Mouse (Mus musculus): ENCODE results near the gene Hnrnpul1. TPM values are rescaled to one million over a fixed set of nuclear protein-coding genes. Genes with fewer than 3 reads are reported as not detected.

Hnrnpul1 gene
- polyA plus RNA-seq, 1 experiment from 2014 or later = 52.9 TPM

DNA sequence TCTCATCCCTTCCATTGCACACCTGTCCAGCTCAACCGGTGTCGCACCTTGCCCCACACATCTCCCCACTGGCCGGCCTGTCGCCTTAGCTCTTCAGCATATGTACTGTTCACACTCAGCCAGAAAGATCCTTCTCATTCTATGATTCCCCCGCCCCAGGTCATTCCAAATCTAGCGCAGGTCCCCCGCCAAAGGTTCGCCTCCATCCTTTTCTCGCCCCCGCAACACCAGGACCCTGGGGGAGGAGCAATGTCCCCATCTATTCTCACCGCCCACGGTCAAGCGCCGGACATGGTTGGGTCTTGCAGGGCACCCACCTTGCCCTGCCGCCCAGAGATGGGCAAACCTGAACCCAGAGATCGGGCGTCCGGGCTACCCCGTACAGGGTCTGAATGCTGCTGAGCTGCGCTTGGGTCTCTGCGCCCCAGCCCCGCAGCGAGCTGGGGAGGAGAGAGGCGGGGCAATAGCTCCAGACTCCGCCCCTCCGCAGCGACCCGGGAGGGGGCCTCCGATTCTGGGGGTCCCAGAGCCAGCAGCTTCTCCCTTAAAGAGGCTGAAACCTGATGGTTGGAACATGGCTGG lies 79.7 kb downstream of the Hnrnpul1 start, which contains the start of gene Tmem91:
Gene Tmem91 (minus strand): TSS at position 448 of the 582 bp plus-strand sequence.
- H3K27me3 ChIP-seq (ENCODE audit: control insufficient read depth, insufficient read depth, low read length) = 0 out of 2 replicates have a peak, but pooled peaks cover 6% of the 10 kb centered on the region
- H3K4me2 ChIP-seq (ENCODE audit: low read depth, low read length) = peak within 1 kb of the TSS; percentile 57

DNA sequence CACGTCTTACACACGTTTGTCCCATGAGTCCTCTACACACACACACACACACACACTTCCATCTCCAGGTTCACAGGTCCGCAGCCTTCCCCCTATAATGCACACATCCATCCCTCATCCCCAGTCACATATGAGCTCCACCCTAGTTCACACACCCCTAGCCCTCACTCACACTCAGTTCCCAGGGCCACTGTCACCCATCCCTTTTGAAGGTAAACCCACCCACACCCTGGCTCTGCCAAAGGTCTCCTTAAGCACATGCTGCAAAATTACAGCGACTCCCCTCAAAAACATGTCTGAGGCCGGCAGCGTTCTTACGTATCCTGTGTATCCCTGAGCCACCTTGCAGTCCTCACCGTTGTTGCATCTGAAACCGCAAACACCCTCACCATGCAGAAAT lies 80.3 kb downstream of the Hnrnpul1 start:
- Histone ChIP-seq H3K9ac (replicated peaks; ENCODE audit: low read depth, low read length) (peak overlapping the region; percentile 56), H3K9me3 (ENCODE audit: control insufficient read depth, low read length) (no peaks in the 10 kb centered on the region), H3K4me3 (ENCODE audit: low read depth, low read length) (peak overlapping the region; percentile 43), H3K36me3 (ENCODE audit: control insufficient read depth, insufficient read depth, low read length) (no peaks in the 10 kb centered on the region), H3K4me1 (ENCODE audit: control insufficient read depth, insufficient read depth, low read length) (0 out of 2 replicates have a peak, but pooled peaks cover 3% of the 10 kb centered on the region), H3K27ac (ENCODE audit: low read depth, low read length) (no peak overlapping the region), H3K4me2 (ENCODE audit: low read depth, low read length) (peak overlapping the region; percentile 57), H3K27me3 (ENCODE audit: control insufficient read depth, insufficient read depth, low read length) (0 out of 2 replicates have a peak, but pooled peaks cover 6% of the 10 kb centered on the region)
- 29% methylated on average over 9 of the region's 9 CpGs for WGBS
- ATAC-seq (ENCODE audit: low read depth) = no peak

More for the DNA sequence above, 79.7 kb downstream of the Hnrnpul1 start, which contains the start of gene Tmem91:
- ATAC-seq (ENCODE audit: low read depth) = peak; percentile 38; the same call in 1 of the 2 replicates
- Histone ChIP-seq H3K36me3 (ENCODE audit: control insufficient read depth, insufficient read depth, low read length) (no peaks in the 10 kb centered on the region), H3K4me3 (ENCODE audit: low read depth, low read length) (peak within 1 kb of the TSS; percentile 43), H3K27ac (ENCODE audit: low read depth, low read length) (no peak within 1 kb of the TSS), H3K9me3 (ENCODE audit: control insufficient read depth, low read length) (no peaks in the 10 kb centered on the region), H3K9ac (replicated peaks; ENCODE audit: low read depth, low read length) (peak within 1 kb of the TSS; percentile 56), H3K4me1 (ENCODE audit: control insufficient read depth, insufficient read depth, low read length) (peaks cover 3% of the 10 kb centered on the region; the same call in 1 of the 2 replicates)
- WGBS = 4% methylated on average over 29 of the region's 29 CpGs

DNA sequence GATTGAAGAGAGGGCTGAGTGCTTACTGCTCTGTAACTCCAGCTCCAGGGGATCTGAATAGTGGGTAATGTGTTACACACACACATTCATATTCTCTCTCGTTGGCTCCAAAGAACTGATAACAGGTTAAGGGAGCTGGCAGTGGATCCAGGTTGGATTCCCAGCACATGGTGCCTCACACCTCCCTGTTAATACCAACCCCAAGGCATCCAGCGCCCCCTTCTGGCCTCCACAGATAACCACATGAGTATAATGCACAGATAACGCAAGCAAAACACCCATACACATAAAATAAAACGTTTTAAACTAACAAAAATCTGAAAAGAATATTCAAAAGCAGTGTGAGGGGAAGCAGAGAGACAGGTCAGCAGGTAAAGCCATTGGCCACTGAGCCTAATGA lies 82.1 kb downstream of the Hnrnpul1 start:
- Histone ChIP-seq H3K27me3 (ENCODE audit: control insufficient read depth, insufficient read depth, low read length) (0 out of 2 replicates have a peak, but pooled peaks cover 6% of the 10 kb centered on the region), H3K9ac (replicated peaks; ENCODE audit: low read depth, low read length) (no peak overlapping the region), H3K36me3 (ENCODE audit: control insufficient read depth, insufficient read depth, low read length) (peaks cover 5% of the 10 kb centered on the region; the same call in 1 of the 2 replicates), H3K4me3 (ENCODE audit: low read depth, low read length) (no peak overlapping the region), H3K4me2 (ENCODE audit: low read depth, low read length) (no peak overlapping the region), H3K9me3 (ENCODE audit: control insufficient read depth, low read length) (no peaks in the 10 kb centered on the region), H3K4me1 (ENCODE audit: control insufficient read depth, insufficient read depth, low read length) (0 out of 2 replicates have a peak, but pooled peaks cover 3% of the 10 kb centered on the region), H3K27ac (ENCODE audit: low read depth, low read length) (no peak overlapping the region)
- no peak for ATAC-seq (ENCODE audit: low read depth)
- WGBS = 56% methylated on average over 4 of the region's 4 CpGs

DNA sequence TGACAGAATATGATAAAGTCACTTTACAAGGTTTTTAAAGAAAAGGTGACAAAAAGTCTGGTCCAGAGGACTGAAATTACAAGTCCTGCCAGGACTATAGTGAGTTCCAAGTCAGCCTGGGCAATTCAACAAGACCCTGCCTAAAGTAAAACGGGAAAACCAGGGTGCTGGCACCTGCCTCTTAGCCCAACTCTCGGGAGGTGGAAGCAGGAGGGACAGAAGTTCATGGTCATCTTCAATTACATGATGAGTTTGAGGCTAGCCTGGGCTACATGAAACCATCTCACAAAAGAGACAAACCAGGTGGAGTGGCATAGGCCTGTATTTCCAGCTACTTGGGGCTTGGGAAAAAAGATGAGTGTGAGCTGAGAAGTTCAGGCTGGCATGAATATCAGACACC lies 82.9 kb downstream of the Hnrnpul1 start:
- no peak for ATAC-seq (ENCODE audit: low read depth)
- Histone ChIP-seq H3K36me3 (ENCODE audit: control insufficient read depth, insufficient read depth, low read length) (peaks cover 11% of the 10 kb centered on the region; the same call in 1 of the 2 replicates), H3K4me2 (ENCODE audit: low read depth, low read length) (no peak overlapping the region), H3K9ac (replicated peaks; ENCODE audit: low read depth, low read length) (no peak overlapping the region), H3K27me3 (ENCODE audit: control insufficient read depth, insufficient read depth, low read length) (0 out of 2 replicates have a peak, but pooled peaks cover 6% of the 10 kb centered on the region), H3K4me1 (ENCODE audit: control insufficient read depth, insufficient read depth, low read length) (0 out of 2 replicates have a peak, but pooled peaks cover 3% of the 10 kb centered on the region), H3K9me3 (ENCODE audit: control insufficient read depth, low read length) (no peaks in the 10 kb centered on the region), H3K27ac (ENCODE audit: low read depth, low read length) (no peak overlapping the region), H3K4me3 (ENCODE audit: low read depth, low read length) (no peak overlapping the region)
- WGBS = 80% methylated on average over 2 of the region's 2 CpGs

Other genes starting within 250 kb of the Hnrnpul1 start
- gene Ceacam2, start 214.9 kb downstream of the Hnrnpul1 start, polyA plus RNA-seq (2014; fragmentation: Nextera tagmentation; extraction: Ambion mirVana) = 0.24 and 0.36 TPM in 2 replicates
- not detected in 2 replicates for gene Erich4, start 138.9 kb downstream of the Hnrnpul1 start, polyA plus RNA-seq (2014; fragmentation: Nextera tagmentation; extraction: Ambion mirVana)
- 44.5 and 48.7 TPM in 2 replicates for gene Dmac2, start 135.3 kb downstream of the Hnrnpul1 start, polyA plus RNA-seq (2014; fragmentation: Nextera tagmentation; extraction: Ambion mirVana)
- gene B3gnt8, start 128.1 kb downstream of the Hnrnpul1 start, polyA plus RNA-seq (2014; fragmentation: Nextera tagmentation; extraction: Ambion mirVana) = 0.19 and 2.1 TPM in 2 replicates
- gene Bckdha, start 95.8 kb downstream of the Hnrnpul1 start, polyA plus RNA-seq (2014; fragmentation: Nextera tagmentation; extraction: Ambion mirVana) = 37.6 and 39.2 TPM in 2 replicates
- 38.1 and 40.2 TPM in 2 replicates for gene Exosc5, start 95.6 kb downstream of the Hnrnpul1 start, polyA plus RNA-seq (2014; fragmentation: Nextera tagmentation; extraction: Ambion mirVana)
- gene Tmem91, start 79.6 kb downstream of the Hnrnpul1 start, polyA plus RNA-seq (2014; fragmentation: Nextera tagmentation; extraction: Ambion mirVana) = 39.7 and 66.3 TPM in 2 replicates
- 37.1 and 38.3 TPM in 2 replicates for gene B9d2, start 74.0 kb downstream of the Hnrnpul1 start, polyA plus RNA-seq (2014; fragmentation: Nextera tagmentation; extraction: Ambion mirVana)
- 0.42 and 1.1 TPM in 2 replicates for gene Tgfb1, start 67.8 kb downstream of the Hnrnpul1 start, polyA plus RNA-seq (2014; fragmentation: Nextera tagmentation; extraction: Ambion mirVana)
- 39.5 and 42.4 TPM in 2 replicates for gene Ccdc97, start 35.7 kb downstream of the Hnrnpul1 start, polyA plus RNA-seq (2014; fragmentation: Nextera tagmentation; extraction: Ambion mirVana)
- 13.5 and 26.7 TPM in 2 replicates for gene Axl, start 33.9 kb upstream of the Hnrnpul1 start, polyA plus RNA-seq (2014; fragmentation: Nextera tagmentation; extraction: Ambion mirVana)
- gene Cyp2s1, start 62.2 kb upstream of the Hnrnpul1 start, polyA plus RNA-seq (2014; fragmentation: Nextera tagmentation; extraction: Ambion mirVana) = 1.7 and 2.3 TPM in 2 replicates
- not detected in 2 replicates for gene Cyp2b10, start 142.9 kb upstream of the Hnrnpul1 start, polyA plus RNA-seq (2014; fragmentation: Nextera tagmentation; extraction: Ambion mirVana)